Mouse (Mus musculus) frontal cortex, postnatal 25 days (tissue): ENCODE measurements around the gene Gm2115.

Source experiments
- DNase-seq, 2 experiments: peaks; one replicate each; pipeline ENCODE4 v3.0.0; 2022; ENCODE audit warnings: low spot score in 2 of 2

The Gm2115 gene

GRCm38 (mm10) chr7:84528796-84529533 is at the start of gene Gm2115:
Gene Gm2115 (plus strand): TSS chr7:84528954.
- DNase-seq = peak; percentile 10 to 19

DNA sequence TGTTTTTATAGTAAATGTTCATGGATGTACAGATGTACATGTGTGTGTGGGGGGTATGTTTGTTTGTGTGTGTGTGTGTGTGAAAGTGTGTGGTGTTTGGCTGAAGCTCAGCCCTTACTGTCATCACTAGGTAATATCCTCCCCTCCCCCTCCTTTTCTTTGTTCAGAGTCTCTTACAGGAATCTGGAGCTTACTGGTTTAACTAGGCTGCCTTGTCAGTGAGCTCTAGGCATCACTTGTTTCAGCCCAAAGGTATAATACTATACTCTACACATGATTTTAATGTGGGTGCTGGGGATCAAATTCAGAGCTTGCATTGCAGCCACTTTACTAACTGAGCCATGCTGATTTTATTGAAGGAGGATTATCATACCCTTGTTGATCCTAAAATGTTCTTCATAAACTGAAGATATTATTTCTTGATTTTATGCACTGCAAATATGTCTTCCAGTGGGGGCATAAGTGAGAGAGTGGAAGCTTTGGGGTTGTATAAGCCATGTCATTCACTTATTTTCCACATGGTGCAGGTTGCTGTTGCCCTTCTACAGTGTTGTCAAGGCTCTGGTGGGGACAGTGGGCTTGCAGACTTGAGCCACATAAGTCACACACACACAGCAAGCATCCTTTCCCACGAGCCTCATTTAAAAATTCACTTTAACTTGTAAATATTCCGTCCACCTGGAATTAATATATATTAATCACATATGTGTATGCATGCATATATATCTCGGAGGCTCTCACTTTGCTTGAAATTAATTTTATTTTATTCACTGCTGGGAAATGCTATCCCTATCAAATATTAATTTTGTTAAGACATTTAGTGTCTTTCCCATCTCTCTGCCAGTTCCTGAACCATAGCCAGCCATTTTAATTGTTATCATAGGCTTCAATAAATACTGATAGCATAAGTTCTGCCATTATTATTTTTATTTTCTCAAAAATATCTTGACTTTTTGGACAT is 45.0 kb upstream of the Gm2115 start:
- DNase-seq = no peak

DNA sequence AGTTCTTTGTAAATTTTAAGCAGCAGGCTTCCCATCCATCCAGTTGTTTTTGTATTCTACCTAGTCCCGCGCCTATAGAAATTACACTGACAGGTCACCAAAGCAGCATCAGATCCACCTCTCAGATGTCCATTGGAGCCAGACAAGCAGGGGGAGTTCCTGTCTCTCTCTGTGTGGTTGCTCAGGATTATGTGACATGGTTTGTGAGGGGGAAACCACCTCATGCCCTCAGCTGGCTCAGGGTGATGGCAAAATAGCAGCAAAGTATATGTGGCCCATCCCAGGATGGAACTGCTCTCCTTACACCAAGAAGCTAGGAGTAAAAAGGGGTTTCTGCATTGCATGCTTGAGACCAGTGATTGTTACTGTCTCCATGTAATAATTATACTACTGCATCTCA is 42.3 kb upstream of the Gm2115 start:
- DNase-seq = no peak

GRCm38 (mm10) chr7:84503163-84503562 is 25.6 kb upstream of the Gm2115 start:
- no peak for DNase-seq

DNA sequence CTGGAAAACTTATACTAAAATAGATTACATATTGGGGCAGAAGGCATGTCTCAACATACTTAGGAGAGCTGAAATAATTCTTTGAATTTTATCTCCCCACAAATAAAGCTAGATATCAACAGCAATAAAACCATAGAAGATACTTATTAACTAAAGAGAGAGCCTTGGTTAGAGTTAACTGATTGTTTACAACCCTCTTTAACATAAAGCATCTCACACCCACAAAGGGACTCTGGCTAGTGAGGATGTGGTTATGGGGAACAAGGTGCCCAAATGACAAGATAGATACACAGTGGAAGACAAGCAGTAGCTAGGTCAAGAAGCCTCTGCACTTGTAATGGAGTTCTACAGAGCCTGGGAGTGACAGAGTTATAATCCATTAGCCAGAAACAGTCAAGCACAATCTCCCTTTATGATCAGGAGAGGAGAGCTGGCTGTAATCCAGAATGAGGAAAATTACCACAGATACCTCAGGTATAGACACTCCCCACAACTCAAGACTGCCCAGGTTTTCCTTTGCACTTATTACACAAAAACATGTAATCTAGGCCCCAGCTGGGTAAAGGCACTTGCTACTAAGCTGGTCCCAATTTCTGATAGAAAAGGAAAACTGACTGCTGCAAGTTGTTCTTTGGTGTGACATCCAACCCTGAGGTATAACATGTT is 10.1 kb upstream of the Gm2115 start:
- DNase-seq = no peak

- DNase-seq = no peak
These were observed 7.4 kb upstream of the Gm2115 start for GRCm38 (mm10) chr7:84521329-84521728.

DNA sequence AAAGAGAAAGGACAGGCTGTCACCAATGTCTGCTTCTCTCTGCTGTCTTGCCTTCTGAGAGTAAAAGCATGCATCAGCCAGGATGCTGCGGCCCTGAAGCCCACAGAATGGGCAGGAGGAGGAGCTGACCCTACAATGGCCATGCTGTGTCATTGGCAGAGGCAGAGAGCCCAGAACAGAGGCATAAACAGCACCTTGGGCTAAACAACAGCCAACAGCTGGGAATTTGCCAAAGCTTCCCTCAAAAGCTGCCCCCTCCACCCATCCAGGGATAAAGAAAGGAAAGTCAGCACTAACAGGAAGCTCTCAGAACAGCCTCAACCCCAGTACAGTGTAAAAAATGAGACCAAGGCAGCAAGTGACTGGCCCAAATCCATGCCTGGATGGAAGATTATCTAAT is 6.3 kb upstream of the Gm2115 start:
- no peak for DNase-seq

- no peak for DNase-seq
These were observed 2.6 kb upstream of the Gm2115 start for GRCm38 (mm10) chr7:84526171-84526570.

GRCm38 (mm10) chr7:84532795-84533194 is 4.0 kb downstream of the Gm2115 start:
- DNase-seq = no peak

DNA sequence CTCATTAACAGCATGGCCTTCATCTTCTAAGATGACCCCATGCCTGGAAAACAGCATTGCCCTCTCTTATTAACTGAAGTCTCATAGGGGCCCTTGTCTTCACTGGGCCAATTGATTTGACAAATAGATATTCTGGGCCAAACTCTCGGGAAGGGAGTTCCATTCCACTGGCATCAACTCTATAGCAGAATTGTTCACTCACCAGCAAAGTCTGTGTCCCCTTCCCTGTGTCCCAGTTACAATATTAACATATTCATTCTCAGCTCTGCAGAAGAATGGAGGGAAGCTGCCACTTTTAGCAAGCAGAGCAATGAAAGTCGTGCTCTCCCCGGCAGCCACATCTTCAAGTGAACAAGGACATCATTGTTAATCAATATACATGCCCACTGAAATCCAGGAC is 5.9 kb downstream of the Gm2115 start:
- DNase-seq = no peak

GRCm38 (mm10) chr7:84544946-84545345 is 16.2 kb downstream of the Gm2115 start:
- DNase-seq = no peak

- no peak for DNase-seq
These were observed 17.9 kb downstream of the Gm2115 start for GRCm38 (mm10) chr7:84546667-84547066.

DNA sequence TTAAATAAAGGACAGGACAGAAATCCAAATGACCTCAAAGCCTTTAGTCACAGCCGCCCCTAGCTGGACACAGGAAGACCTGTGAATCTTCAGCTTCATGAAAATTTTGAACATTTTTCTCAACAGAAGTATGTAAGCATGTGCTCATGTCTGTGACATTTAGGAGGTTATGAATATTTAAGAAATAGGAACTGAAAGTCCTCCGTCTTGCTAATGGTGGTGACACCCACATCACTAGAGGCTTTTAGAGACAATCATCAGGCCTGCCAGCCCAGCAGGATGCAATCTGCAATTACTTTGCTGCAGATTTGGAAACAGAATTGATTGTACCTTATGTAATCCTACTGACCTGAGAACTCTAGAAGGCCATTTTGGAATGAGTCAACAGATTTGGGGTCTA is 22.7 kb downstream of the Gm2115 start:
- DNase-seq = no peak

GRCm38 (mm10) chr7:84555294-84555693 is 26.5 kb downstream of the Gm2115 start:
- DNase-seq = no peak

GRCm38 (mm10) chr7:84557332-84557731 is 28.6 kb downstream of the Gm2115 start:
- no peak for DNase-seq

- DNase-seq = no peak
These were observed 31.7 kb downstream of the Gm2115 start for GRCm38 (mm10) chr7:84560500-84560899.

GRCm38 (mm10) chr7:84564236-84564635 is 35.5 kb downstream of the Gm2115 start:
- DNase-seq = no peak

DNA sequence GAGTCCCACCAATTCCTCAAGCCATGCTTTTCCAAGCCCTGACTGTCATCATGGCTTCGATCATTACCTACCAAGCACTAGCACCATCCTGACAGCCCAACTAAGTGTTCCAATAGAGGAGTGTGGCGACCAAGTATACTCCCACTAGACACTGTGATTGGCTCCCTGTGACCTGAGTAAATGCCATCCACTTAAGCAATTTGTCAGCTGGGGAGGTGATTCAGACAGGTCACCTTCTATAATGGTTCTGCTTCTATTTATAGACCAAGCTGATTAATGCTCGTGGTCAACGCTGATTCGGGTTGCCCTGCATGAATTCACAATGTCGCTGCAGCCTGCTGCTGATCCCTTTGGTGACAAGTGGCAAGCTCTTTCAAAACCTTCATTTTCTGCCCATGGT is 37.4 kb downstream of the Gm2115 start:
- DNase-seq = no peak

DNA sequence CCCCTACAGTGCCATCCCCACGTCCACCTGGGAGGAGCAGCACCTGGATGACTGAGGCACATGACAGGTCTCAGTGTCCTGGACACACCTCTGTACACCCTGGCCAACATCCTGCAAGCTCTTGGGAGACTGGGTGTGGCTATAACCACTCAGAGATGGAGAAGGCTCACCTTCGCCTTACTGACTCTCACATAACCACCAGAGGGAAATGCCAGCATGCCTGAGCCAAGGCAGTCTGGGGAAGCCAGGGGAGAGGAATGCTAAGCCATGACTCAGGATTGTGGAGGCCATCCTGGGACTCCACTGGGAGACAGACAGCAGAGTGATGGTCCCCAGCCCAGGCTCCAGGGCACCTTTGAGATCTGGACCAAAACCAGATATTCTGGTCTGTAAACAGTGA is 48.3 kb downstream of the Gm2115 start:
- DNase-seq = no peak

GRCm38 (mm10) chr7:84578841-84579240 is 50.1 kb downstream of the Gm2115 start:
- DNase-seq = no peak

DNA sequence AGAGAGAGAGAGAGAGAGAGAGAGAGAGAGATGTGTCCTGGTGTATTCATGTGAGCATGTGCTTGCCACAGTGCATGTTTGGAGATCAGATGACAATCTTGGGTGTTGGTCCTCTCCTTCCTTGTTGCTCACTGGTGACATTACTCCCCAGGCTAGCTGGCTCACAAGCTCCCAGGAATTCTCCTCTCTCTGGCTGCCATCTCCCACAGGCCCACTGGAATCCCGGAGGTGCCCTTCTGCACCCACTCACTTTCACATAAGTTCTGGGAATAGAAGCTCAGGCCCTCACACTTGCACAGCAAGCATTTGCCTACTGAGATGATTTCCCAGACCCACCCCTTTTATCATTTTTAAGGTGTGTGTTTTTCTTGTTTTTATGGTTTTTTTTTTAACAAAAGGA is 51.0 kb downstream of the Gm2115 start:
- no peak for DNase-seq

- no peak for DNase-seq
These were observed 56.3 kb downstream of the Gm2115 start for GRCm38 (mm10) chr7:84585086-84585485.
